Mouse (Mus musculus) forebrain, embryonic 11.5 days (tissue): ENCODE data around the gene Evi5l. TPM values are rescaled to one million over a fixed set of nuclear protein-coding genes. Genes with fewer than 3 reads are reported as not detected.

Experiments used
- ATAC-seq: fragments of 200-750 bp; cut with Nextera tagmentation; replicated peaks from 2 replicates; pipeline ENCODE4 v1.8.0; 2017; ENCODE audit warnings: moderate TSS enrichment; ENCODE audit not compliant: low FRiP score
- DNase-seq: peaks from one replicate; pipeline ENCODE4 v3.0.0-alpha.2; 2017; ENCODE audit warnings: low spot score
- H3K27ac ChIP-seq: fragments of 300-500 bp; sonication (generic); 2 replicates; pipeline ENCODE4 v1.5.1; 2014; ENCODE audit warnings: low read depth, low read length
- H3K27me3 ChIP-seq: fragments of 300-500 bp; sonication (generic); 2 replicates; pipeline ENCODE4 v1.6.1; 2014; ENCODE audit warnings: mild to moderate bottlenecking, low read length, mixed read lengths; ENCODE audit not compliant: control insufficient read depth, insufficient read depth
- H3K36me3 ChIP-seq: fragments of 300-500 bp; sonication (generic); 2 replicates; pipeline ENCODE4 v1.6.1; 2014; ENCODE audit warnings: mild to moderate bottlenecking, low read length, moderate library complexity, mixed read lengths; ENCODE audit not compliant: control insufficient read depth, insufficient read depth
- H3K4me1 ChIP-seq: fragments of 300-500 bp; sonication (generic); replicated peaks from 2 replicates; pipeline ENCODE4 v1.6.1; 2014; ENCODE audit warnings: low read length, mixed read lengths; ENCODE audit not compliant: control insufficient read depth, insufficient read depth
- H3K4me2 ChIP-seq: fragments of 300-500 bp; sonication (generic); 2 replicates; pipeline ENCODE4 v1.6.1; 2014; ENCODE audit warnings: low read depth, mild to moderate bottlenecking, low read length, moderate library complexity, mixed read lengths; ENCODE audit not compliant: severe bottlenecking
- H3K4me3 ChIP-seq: fragments of 300-500 bp; sonication (generic); 2 replicates; pipeline ENCODE4 v1.5.1; 2014; ENCODE audit warnings: low read depth, low read length
- H3K9ac ChIP-seq: fragments of 300-500 bp; sonication (generic); 2 replicates; pipeline ENCODE4 v1.6.1; 2014; ENCODE audit warnings: low read length
- H3K9me3 ChIP-seq: fragments of 300-500 bp; sonication (generic); 2 replicates; pipeline ENCODE4 v1.6.1; 2016; ENCODE audit warnings: low read length, mixed read lengths; ENCODE audit not compliant: control insufficient read depth
- WGBS: fragments of 180-500 bp; shearing (Covaris S2); extraction: QIAGEN DNeasy Blood & Tissue Kit; methylation state at CpG from one replicate; pipeline ENCODE4 v1.1.7; 2014; 5-methylcytosine and 5-hydroxymethylcytosine counted together
- polyA plus RNA-seq: library from polyadenylated mRNA; unstranded; fragments of >200 nt; fragmentation: Nextera tagmentation; extraction: Ambion mirVana; gene quantifications from 2 replicates; pipeline ENCODE4 v1.2.1, GENCODE M21; 2014

The Evi5l gene
- polyA plus RNA-seq, 1 experiment from 2014 or later = 32.6 TPM

GRCm38 (mm10) chr8:4259805-4260170, 93.4 kb downstream of the Evi5l start:
- H3K27ac ChIP-seq = no peak overlapping the region; the same call in 1 of the 2 replicates
- no peak overlapping the region for H3K4me2 ChIP-seq
- H3K9me3 ChIP-seq = no peaks in the 10 kb centered on the region
- H3K27me3 ChIP-seq = no peaks in the 10 kb centered on the region
- H3K36me3 ChIP-seq = peaks cover 4% of the 10 kb centered on the region; the same call in 1 of the 2 replicates
- no peak overlapping the region for H3K4me3 ChIP-seq
- peak overlapping the region; percentile 86; the same call in 1 of the 2 replicates for H3K9ac ChIP-seq
- ATAC-seq = no peak
- peaks cover 19% of the 10 kb centered on the region for H3K4me1 ChIP-seq
- no peak for DNase-seq
- WGBS = 84% methylated on average over 4 of the region's 4 CpGs

Other genes with a start within 250 kb of the Evi5l start
- gene Cd209b, start 239.7 kb upstream of the Evi5l start, polyA plus RNA-seq = not detected in 2 replicates
- gene Cd209c, start 211.8 kb upstream of the Evi5l start, polyA plus RNA-seq = 0.79 and 1.0 TPM in 2 replicates
- gene Cd209f, start 60.7 kb upstream of the Evi5l start, polyA plus RNA-seq = not detected in 2 replicates
- gene Cd209g, start 32.5 kb upstream of the Evi5l start, polyA plus RNA-seq = not detected in 2 replicates
- 42.8 and 47.3 TPM in 2 replicates for gene Prr36, start 50.9 kb downstream of the Evi5l start, polyA plus RNA-seq
- gene Lrrc8e, start 60.3 kb downstream of the Evi5l start, polyA plus RNA-seq = 0.20 and 0.21 TPM in 2 replicates
- gene Map2k7, start 72.2 kb downstream of the Evi5l start, polyA plus RNA-seq = 14.1 and 19.5 TPM in 2 replicates
- gene Gm49320, start 72.3 kb downstream of the Evi5l start, polyA plus RNA-seq = 0.88 and 0.90 TPM in 2 replicates
- gene Tgfbr3l, start 81.6 kb downstream of the Evi5l start, polyA plus RNA-seq = 3.3 and 4.0 TPM in 2 replicates
- gene Snapc2, start 86.5 kb downstream of the Evi5l start, polyA plus RNA-seq = 64.4 and 77.5 TPM in 2 replicates
- gene Ctxn1, start 92.7 kb downstream of the Evi5l start, polyA plus RNA-seq = 153 and 167 TPM in 2 replicates
- 67.0 and 75.3 TPM in 2 replicates for gene Timm44, start 109.3 kb downstream of the Evi5l start, polyA plus RNA-seq
- 23.7 and 24.6 TPM in 2 replicates for gene Ccl25, start 158.6 kb downstream of the Evi5l start, polyA plus RNA-seq
- 371 and 394 TPM in 2 replicates for gene Elavl1, start 158.8 kb downstream of the Evi5l start, polyA plus RNA-seq